Mouse (Mus musculus) left cerebral cortex, adult 9 months (tissue): ENCODE measurements at regions not wholly inside any gene's neighbourhood (a gene's known extent, or its start where the extent isn't known, plus 50 kb on each side); places are given as distances from the start of the nearest gene placed in this dataset.
"Not testable (repeated sequence)": the region's sequence is repeated elsewhere in the genome, so short reads cannot be mapped to it uniquely, and the experiment has no call there.

ENCODE experiments used
- DNase-seq, 2 experiments: peaks; one replicate each; pipeline ENCODE4 v3.0.0; 2022; ENCODE audit warnings: low spot score in 2 of 2

DNA sequence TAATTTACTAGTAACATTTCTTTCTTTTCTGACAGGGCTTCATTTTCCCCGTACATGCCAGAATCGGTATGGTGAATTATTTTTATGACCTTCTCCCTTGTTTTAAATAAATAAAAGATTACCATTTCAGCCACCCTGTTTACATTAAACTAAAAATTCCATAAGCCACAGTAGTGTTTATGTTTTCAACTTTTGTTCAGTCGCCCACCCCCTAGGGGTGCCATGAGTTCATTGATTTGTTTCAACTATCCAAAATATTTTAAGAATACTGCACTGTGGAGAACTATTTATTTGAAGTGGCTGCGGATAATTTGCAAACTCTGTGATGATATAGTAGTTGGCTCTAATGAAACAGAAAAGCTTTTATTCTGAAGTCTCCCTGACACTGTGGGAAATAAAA lies 132.9 kb downstream of the Tfec start:
- no peak for DNase-seq

DNA sequence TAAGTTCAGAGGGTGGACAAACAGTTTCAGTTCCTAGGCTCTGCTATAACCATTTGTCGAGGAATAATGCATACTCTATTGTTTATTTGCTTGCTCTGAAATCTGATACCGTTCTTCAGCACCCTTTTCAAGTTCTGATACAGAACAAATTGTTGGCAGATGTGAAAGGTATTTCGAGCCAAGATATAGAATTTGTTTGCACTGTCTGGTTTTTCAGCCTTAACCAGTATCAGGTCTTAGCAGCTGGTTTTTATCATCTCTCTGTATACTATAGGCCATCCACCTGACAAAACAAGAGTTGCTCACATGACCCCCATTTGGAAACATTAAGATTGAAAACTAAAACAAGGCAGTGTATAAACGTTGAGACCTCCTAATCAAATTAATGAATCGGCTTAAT lies 133.5 kb downstream of the Tfec start:
- DNase-seq = no peak

DNA sequence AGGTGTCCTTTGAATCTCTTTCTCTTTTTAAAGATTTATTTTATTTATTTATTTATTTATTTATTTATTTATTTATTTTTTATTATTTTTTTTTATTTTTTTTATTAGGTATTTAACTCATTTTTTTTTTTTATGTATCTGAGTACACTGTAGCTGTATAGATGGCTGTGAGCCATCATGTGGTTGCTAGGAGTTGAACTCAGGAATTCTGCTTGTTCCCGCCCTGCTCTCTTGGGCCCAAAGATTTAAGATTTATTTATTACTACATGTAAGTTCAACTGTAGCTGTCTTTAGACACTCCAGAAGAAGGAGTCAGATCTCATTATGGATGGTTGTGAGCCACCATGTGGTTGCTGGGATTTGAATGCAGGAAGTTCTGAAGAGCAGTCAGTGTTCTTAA lies 143.2 kb downstream of the Tfec start:
- not testable (repeated sequence) for DNase-seq

DNA sequence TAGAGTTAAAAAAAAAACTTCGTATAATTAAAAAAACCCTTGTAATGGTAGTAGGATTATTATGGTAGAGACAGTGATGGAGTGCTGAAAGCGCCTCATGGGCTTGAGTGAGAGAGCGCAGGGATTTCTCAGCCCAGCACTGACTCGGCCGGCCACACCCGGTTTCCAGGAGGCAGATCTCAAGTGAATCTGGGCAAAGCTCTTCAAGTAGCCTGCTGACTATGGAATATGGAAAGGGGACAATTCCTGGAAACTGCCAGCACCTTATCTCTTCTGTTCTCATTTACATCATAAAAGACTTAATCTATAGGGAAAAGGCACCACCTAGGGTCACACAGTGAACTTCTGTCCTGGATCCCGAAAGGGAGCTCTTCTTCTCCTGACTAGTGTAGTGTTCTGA lies 165.1 kb downstream of the Tfec start:
- DNase-seq = no peak

DNA sequence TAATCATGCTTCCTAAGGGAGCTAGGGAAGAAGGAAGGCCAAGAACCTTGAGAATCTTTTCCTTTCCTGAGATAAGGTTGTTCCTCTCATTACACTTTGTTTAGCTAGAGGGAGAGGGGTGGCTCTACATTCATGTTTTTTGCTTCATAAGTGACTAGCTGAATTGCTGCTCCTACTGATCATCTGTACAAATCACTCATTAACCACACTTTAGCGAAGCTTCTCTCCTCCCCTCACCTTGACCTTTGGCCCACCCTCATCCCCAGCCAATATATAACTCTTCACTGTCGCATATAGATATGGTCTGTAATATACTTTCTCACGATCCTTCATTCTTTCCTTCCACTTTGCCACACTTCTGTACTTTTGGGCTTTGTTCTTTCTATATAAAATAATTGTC lies 166.1 kb downstream of the Tfec start:
- DNase-seq = no peak

DNA sequence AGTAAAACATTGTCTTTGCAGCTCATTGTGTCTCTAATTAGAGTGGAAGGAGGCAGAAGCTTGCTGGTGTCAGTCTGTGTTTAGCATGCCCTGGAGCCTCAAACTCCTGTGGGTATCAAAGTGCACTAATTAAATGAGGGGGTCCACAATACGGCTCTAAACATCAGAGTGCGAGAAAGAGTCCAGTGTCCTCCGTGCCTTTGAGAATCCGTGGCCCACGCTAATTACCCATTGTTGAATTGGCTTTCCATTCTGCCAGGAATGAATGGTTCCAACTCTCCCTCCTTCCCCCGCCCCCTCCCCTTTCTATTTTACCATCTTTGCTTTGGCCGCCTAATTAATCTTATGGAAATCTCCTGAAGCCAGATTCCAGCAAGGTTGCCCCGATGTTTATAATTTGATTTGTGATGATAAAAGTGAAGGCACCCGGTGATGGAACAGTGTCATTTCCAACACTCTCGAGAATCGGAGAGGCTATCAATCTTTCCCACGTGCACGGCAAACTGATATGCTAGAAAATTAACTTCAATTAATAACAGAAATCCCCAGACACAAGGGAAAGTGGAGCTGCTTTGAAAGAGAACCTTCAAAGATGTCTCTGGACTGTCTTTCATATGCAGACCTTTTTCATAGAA lies 170.9 kb downstream of the Tfec start:
- no peak for DNase-seq

DNA sequence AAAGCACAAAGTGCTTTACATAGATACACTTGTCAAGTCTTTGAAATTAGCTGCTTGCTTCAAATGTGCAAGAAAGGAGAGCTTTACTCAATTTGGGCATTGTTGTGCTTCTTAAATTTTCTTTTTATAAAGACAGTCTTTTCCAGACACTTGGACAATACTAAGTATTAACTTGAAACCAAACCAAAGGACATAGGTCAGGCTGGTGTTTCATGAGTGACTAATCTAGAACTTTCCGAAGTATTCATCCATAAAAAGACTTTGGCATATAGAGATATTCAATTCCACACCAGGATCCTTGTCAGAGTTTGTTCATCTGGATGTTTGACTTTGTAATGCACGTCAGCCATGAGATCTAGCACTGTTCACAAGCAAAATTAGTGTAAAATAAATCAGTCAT lies 173.0 kb downstream of the Tfec start:
- no peak for DNase-seq

DNA sequence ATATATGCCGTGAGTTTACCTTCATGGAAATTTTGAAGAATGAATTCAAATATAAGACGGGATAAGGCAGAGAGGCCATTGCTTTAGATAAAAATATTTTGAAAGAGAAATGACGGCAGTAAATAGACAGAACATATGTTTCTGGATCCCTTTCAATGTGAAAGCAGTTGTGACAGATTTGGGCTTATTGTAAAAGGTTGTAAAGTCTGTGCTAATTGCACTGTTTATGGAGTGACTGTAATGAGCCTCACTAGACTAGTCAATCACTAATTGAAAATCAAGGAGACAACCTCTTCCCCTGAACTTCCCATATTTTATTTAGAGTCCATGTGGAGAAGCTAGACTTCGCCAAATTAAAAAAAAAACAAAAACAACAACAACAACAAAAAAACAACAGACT lies 193.7 kb downstream of the Tfec start:
- DNase-seq = no peak

DNA sequence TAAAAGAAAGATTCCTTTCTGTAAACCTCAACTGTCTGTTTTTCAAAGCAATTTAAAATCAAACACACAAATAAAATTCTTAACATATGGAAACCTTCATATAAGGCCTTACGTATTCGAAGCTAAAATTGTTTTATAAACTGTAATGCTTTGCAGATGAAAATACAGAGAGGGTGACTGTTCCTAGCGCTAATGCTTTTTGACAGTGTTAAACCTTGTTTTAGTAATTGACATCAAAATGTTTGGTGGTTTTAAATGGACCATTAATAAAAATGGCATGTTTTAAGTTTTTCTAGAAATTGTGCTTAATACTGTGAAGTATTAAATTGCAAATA lies 194.9 kb downstream of the Tfec start:
- DNase-seq = no peak

DNA sequence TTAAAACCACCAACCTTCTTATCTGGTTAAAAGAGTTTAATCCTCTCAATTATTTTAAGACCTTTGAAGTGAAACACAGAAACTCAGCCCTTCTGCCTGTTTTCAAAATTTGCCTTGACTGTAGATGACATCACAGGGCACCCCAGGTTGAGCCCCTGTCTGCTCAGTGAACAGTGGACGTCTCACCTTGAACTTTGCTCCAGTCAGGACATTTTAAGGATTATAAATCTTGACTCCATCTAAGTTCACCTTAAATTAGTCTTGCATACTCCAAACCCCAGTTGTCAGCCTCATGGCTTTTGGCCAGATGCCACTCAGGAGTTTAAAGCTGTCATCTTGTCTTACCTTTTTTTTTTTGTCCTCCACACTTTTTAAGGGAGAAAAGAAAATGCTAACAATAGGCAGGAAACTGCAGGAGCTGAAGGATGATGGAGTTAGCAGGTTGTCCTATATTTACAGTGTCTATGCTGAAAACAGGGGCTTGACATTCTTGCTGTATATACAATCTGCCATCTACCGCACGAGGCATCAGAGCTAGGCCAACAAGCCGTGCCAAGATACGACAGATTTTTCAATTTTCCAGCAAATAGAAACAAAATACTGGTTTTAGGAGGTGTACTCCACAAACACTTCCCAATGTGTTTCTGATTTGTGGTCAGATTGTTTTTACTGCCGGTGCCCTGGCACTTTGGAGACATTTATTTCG lies 195.4 kb downstream of the Tfec start:
- DNase-seq = no peak

DNA sequence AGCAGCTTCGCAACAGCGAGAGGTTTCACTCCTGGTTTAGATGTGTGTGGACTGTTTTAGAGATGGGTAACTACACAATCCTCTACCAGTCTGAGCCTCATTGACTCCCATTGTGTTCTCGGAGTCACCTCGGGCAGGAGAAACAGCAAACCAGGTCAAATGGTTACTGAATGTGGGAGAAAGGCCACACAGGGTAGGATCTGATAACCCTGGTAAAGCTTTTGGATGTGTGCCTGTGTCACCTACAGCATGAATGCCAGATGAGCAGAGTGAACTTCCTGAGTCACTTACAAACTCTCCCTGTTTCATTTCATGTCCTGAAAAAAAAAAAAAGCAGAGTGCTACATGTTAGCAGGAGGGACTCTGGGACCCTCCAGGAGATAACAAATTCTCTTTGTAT lies 201.0 kb downstream of the Tfec start:
- DNase-seq = no peak

DNA sequence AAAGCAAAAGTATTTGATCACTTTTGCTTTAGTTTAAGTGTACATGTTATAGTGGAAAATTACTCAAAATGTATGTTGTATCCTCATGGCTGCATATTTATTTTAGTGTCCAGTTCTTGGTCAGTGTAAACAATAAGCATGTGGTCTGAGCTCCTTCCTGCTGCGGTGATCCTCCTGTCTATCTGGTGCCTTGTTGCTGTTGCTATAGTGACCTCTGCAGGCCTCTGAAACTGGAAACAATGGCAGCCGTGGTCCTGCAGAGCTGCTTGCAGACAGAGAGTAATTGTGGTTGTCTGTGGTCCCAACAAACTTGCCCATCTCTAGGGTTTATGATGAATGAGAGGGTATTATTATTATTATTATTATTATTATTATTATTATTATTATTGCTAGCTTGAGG lies 230.2 kb downstream of the Tfec start:
- no peak for DNase-seq

DNA sequence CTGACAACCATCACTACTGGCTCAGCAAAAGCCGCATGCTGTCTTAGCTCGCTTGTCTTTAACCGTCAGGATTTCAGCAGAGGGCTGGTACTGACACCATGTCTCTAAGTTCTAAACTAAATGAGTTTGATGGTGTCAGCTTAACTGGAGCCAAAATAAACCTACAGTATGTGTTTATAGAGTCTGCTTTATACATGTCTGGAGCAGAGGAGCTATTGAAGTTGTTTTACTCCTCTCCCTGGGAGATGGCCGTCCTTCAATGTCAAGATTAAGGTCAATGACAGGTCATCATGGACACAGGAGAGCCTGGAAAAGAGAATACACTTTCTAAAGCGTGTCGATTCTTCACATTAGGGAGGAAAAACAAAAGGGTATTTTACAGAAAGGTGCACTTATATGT lies 231.0 kb downstream of the Tfec start:
- no peak for DNase-seq

DNA sequence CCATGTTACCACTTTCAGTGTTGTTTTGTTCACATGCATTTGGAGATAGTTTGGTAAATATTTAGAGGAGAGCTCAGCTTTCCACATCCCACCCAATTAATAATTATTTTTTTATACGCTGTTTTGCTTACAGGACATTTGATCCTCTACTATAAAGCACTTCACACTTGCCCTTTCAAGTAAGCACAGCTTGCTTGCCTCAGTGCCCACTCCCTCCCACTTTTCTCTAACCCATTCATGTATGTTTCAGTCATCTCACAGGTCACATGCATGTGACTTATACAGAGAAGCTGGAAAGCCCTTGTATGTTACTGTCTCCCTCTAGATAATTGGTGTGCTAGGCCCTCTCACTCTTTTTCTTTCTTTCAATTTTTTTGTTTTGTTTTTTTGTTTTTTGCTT lies 252.0 kb downstream of the Tfec start:
- DNase-seq = no peak

DNA sequence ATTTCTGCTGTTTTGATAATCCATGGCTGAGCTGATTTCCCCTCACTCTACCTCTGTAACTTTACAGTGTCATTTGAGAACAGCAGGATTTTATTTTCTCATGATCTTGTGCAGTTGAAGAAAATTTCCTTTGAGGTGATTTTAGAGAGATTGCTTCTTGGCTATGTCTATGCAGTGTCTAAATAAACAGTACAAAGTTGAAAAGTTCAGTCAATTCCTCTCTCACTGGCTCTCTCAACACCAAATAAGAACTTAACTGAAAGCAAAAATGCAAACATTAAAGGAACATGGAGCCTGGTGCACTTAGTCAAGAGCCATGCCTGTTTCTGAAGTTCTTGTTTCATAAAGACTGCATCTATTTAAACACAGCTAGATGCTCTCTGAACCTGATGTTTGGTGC lies 254.7 kb downstream of the Tfec start:
- no peak for DNase-seq

DNA sequence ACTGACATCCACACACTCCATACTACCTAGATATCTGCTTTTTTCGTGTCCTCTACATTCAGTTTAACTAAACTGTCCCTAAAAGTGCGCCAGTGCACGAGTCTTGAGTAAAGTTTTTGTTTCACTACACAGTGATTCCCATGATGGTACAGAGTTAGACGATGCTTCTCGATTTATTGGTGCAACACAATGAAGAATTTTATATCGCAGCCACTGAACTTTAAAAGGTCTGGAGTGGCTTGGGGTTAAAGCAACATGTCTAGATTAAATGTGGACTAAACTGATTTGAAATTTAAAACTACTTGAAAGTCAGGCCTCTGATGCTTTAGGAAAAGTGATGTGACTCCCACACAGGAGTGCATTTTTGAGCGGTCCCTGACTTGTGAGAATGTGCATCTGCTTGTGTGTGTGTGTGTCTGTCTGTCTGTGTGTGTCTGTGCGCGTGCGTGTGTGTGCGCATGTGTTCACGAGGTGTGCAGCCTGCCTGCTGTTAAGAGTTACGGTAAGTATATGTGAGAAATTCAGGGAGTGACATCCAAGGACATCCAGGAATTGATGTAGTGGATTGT lies 261.4 kb downstream of the Tfec start:
- no peak for DNase-seq

DNA sequence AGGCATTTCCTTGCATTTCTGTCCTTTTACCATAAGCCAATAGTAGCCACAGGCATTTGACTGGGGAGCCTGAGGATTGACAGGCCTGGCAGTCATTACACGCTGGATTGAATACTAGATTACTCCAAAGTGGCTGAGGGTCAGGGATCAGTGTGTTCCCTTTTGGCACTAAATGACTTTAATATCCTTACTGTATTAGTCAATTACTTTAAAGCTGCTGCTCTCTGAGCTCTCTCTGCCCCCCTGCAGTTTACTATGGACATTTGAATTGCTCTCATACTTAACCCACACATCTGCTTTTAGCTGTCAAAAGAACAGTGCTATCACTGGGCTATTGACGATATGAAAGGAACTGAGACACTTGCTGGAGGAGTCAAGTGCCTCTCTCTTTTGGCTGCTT lies 262.1 kb downstream of the Tfec start:
- DNase-seq = no peak

DNA sequence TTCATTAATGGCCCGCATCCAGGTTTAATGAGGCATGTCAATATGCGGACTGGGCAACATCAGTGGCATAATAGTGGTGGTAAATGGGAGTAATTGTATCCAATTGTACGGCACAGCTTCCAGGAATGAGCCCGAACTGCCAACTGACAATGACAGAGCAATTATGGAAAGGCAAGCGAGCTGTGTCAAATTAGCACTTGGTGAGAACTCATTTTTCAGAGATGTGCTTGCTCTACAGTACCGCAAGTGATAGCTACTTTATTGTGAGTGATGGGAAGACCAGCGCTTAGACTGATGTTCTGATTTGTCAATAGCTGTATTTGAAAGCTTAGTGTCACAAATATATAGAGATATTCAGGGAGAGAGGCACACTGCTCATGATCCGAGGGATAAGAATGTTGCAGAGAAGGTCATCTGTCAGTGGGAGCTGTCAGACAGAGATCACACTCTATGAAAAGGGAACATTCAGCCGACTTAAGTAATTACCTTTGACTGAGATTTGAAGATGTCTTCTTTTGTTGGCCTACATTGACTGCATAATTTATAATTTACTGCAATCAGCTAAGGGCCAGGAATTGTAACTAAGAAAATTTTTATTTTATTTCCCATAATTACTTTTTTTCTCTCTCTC lies 290.7 kb downstream of the Tfec start:
- no peak for DNase-seq

DNA sequence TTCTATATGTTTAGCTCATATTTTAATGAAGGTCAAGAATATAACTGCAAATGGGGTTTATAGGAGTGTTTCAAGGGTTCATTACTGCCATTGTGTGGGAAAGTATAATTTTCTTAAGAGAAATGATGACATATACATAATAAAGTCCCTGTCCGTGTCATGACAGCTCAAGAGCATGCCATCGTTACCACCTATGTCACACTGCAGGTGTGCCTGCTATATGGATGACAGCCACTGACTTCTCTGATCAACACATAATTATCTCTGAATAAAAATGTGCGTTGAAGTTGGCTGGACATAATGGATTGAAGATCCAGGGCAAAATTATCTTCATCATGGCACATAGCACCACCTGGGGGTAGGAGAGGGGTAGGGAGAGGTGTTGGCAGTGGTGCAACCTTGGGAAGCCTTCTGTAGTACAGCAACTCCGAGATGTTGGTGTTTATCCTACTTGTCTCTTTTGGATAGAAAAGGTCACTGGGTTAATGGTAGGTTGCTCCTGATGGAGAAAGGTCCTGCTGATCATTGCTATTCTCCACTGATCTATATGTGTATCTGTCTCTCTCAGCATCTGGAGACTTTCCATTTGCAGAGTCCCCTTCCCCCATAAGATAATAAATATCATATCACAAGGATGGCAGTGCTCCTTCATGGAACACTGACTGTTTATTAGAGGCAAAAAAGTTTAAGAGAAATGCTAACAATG lies 291.4 kb downstream of the Tfec start:
- DNase-seq = no peak

DNA sequence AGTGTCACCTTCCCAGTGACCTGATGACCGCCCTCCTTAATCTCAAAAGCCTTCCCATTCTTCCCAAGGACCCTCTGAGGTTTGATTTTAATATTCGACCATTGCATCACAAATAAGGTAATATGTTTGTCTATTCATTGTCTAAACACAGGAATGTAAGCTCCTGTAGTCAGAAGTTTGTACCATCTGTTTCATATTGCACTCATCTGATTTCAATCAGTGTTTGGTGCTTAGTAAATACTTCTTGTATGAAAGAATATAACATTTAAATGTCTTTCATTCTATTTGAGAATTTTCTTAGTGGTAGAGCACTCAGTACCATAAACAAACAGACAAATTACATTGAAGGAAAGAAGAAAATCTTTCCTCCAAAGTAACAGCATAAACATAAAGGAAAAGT lies 305.8 kb downstream of the Tfec start:
- no peak for DNase-seq

DNA sequence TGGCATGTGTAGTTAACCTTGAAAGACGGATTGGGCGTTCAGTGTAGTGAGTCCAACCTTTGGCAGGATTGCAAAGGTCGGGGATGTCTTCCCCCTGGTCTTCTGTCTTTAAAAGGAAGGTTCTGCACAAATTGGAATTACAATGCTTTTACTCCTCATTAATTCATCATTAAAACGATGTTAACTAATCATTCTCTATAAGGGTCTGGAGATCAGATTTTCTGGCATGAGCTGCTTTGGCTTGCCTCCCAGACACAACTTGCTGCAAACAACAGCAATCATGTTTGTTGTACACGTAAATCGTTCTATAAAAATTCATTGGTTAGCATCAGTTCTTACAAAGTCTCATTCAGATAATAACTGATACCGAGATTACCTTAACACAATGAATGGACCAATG lies 315.9 kb downstream of the Tfec start:
- no peak for DNase-seq

DNA sequence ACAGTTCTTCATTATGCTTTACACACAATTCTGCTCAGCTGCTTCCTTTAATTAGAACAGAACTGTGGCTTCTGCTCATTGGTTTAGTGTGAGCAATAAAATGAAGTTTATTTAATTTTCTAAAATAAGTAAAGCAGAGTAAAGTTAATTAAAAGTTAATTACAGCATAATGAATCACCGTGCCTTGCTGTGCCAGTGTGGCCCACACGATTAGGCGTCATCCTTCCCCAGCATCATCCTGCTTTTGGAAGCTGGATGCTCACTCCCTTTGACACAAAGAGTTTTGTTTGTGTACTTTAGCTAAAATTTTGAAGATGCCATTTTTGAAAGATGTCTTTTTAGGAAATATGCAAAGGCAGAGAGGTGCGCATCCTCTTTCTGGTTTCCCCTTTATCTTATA lies 316.4 kb downstream of the Tfec start:
- no peak for DNase-seq

DNA sequence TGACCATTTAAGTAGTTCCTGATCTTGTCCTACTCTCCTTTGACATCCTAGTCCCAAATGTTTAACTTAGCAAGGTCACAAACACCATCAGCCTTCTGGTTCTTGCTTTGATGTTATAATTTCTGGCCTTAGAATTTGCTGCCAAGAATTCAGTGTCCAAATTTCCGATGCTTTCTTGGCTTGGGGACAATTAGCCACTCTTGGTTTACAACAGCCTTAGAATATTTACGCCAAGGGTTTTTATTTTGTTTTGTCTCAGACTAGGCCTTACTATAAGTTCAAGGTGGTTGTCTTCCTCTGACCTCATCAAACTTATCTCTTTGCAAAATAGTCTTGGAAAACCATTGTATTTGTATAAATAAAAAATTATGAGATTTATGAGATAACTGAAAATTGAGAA lies 322.4 kb downstream of the Tfec start:
- no peak for DNase-seq
